Mouse (Mus musculus) testis, adult 2 months (tissue): Measurements from ENCODE around the gene Cela2a.

Experiments
- CTCF ChIP-seq: fragments of 200-500 bp; IDR thresholded peaks from 2 replicates; pipeline ENCODE4 v1.5.1; 2012; ENCODE audit warnings: low read depth, mild to moderate bottlenecking, inconsistent platforms, low read length, moderate library complexity; ENCODE audit not compliant: control insufficient read depth, insufficient read depth, insufficient replicate concordance
- POLR2A ChIP-seq: fragments of 200-500 bp; IDR thresholded peaks from 2 replicates; pipeline ENCODE4 v1.6.1; 2012; ENCODE audit warnings: low read depth, mild to moderate bottlenecking, inconsistent platforms, low read length, moderate library complexity; ENCODE audit not compliant: control insufficient read depth

DNA sequence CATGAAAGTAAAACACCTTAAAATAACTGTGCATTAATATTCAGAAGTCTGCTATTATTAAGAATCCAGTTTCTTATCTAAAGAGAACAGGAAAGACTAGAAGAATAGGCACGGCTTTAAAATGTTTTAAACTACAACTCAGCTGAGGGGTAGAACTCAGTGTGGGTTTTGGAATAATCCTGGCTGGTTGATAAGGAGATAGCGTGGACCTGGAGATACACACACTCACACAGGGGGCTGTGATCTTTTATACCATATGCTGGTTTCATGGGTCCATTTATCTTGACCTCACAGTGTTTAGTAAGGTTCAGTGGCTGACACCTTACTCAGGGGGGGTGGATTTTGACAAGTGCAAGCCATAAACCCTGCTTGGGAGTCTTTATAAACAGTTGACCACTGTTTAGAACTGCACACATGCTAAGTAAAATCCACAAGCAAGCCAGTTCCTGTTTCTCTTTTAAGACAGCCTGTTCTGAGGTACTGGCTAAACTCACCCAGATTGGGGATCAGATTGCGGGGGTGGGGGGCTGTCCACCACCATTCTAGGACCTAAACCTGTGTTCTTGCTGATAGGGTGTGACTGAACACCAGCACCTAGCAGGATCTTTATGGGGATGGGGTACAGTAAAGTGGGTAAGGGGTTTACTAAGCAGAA lies 36.3 kb downstream of the Cela2a start:
- TF ChIP-seq CTCF (no peak), POLR2A (no peak)
